Mouse (Mus musculus) embryonic facial prominence, embryonic 13.5 days (tissue): ENCODE measurements around the gene Fbxw10. TPM values are rescaled to one million over a fixed set of nuclear protein-coding genes. Genes with fewer than 3 reads are reported as not detected.

Source experiments
- ATAC-seq: fragments of 200-750 bp; cut with Nextera tagmentation; 2 replicates; pipeline ENCODE4 v1.8.0; 2017; ENCODE audit warnings: low read depth; ENCODE audit not compliant: insufficient number of reproducible peaks, insufficient read depth, low FRiP score, low TSS enrichment
- H3K27ac ChIP-seq: fragments of 300-500 bp; sonication (generic); 2 replicates; pipeline ENCODE4 v1.5.1; 2015; ENCODE audit warnings: moderate library complexity, mild to moderate bottlenecking, inconsistent platforms
- H3K27me3 ChIP-seq: fragments of 300-500 bp; sonication (generic); 2 replicates; pipeline ENCODE4 v1.6.1; 2015; ENCODE audit warnings: mild to moderate bottlenecking, inconsistent platforms
- H3K36me3 ChIP-seq: fragments of 300-500 bp; sonication (generic); 2 replicates; pipeline ENCODE4 v1.6.1; 2015; ENCODE audit warnings: mild to moderate bottlenecking, inconsistent platforms
- H3K4me1 ChIP-seq: fragments of 300-500 bp; sonication (generic); 2 replicates; pipeline ENCODE4 v1.6.1; 2015; ENCODE audit warnings: inconsistent platforms
- H3K4me2 ChIP-seq: fragments of 300-500 bp; sonication (generic); 2 replicates; pipeline ENCODE4 v1.6.1; 2015; ENCODE audit warnings: moderate library complexity, mild to moderate bottlenecking, inconsistent platforms
- H3K4me3 ChIP-seq: fragments of 300-500 bp; sonication (generic); 2 replicates; pipeline ENCODE4 v1.5.1; 2015; ENCODE audit warnings: mild to moderate bottlenecking, inconsistent platforms
- H3K9ac ChIP-seq: fragments of 300-500 bp; sonication (generic); 2 replicates; pipeline ENCODE4 v1.6.1; 2015; ENCODE audit warnings: mild to moderate bottlenecking, inconsistent platforms
- H3K9me3 ChIP-seq: fragments of 300-500 bp; sonication (generic); 2 replicates; pipeline ENCODE4 v1.6.1; 2016; ENCODE audit warnings: inconsistent platforms
- WGBS: fragments of 180-500 bp; shearing (Covaris S2); methylation state at CpG from one replicate; pipeline ENCODE4 v1.1.7; 2015; ENCODE audit warnings: mixed read lengths; 5-methylcytosine and 5-hydroxymethylcytosine counted together
- polyA plus RNA-seq: library from polyadenylated mRNA; unstranded; fragments of >200 nt; fragmentation: Nextera tagmentation; extraction: Ambion mirVana; gene quantifications from 2 replicates; pipeline ENCODE4 v1.2.1, GENCODE M21; 2015

Gene Fbxw10
- polyA plus RNA-seq, 1 experiment from 2014 or later, result 0.89 TPM

- H3K27me3 ChIP-seq, result no peaks in the 10 kb centered on the region
- peaks cover 6% of the 10 kb centered on the region; the same call in 1 of the 2 replicates for H3K4me1 ChIP-seq
- H3K9me3 ChIP-seq, result no peaks in the 10 kb centered on the region
- H3K27ac ChIP-seq, result no peak overlapping the region
- 0 out of 2 replicates have a peak, but pooled peaks cover 3% of the 10 kb centered on the region for H3K36me3 ChIP-seq
- no peak overlapping the region for H3K4me3 ChIP-seq
- no peak overlapping the region for H3K4me2 ChIP-seq
- no peak for ATAC-seq
- no peak overlapping the region for H3K9ac ChIP-seq
- whole genome bisulfite sequencing, result 89% methylated on average over 1 of the region's 1 CpGs
These were observed 30.5 kb downstream of the Fbxw10 start for GRCm38 (mm10) chr11:62877391-62877790.

- Histone ChIP-seq H3K27ac (peak overlapping the region; percentile 68), H3K4me1 (peaks cover 6% of the 10 kb centered on the region; the same call in 1 of the 2 replicates), H3K4me2 (peak overlapping the region; percentile 67), H3K36me3 (peaks cover 12% of the 10 kb centered on the region), H3K9ac (no peak overlapping the region), H3K4me3 (peak overlapping the region; percentile 85), H3K27me3 (no peaks in the 10 kb centered on the region), H3K9me3 (no peaks in the 10 kb centered on the region)
- WGBS, result 24% methylated on average over 9 of the region's 9 CpGs
- no peak; the same call in 1 of the 2 replicates for ATAC-seq
These were observed 31.9 kb downstream of the Fbxw10 start for GRCm38 (mm10) chr11:62878728-62879127.

- 2% methylated on average over 55 of the region's 55 CpGs for WGBS
- peak within 1 kb of the TSS; percentile 91 for H3K9ac ChIP-seq
- ATAC-seq, result peak; percentile 95
- peak within 1 kb of the TSS; percentile 67 for H3K4me2 ChIP-seq
- H3K9me3 ChIP-seq, result no peaks in the 10 kb centered on the region
- H3K27me3 ChIP-seq, result no peaks in the 10 kb centered on the region
- peak within 1 kb of the TSS; percentile 86 for H3K27ac ChIP-seq
- H3K36me3 ChIP-seq, result peaks cover 19% of the 10 kb centered on the region
- H3K4me3 ChIP-seq, result peak within 1 kb of the TSS; percentile 85
- peaks cover 6% of the 10 kb centered on the region; the same call in 1 of the 2 replicates for H3K4me1 ChIP-seq
These were observed 32.6 kb downstream of the Fbxw10 start, which contains the start of gene Tvp23b for GRCm38 (mm10) chr11:62879220-62880048. Tvp23b (plus strand) TSS chr11:62879455.

GRCm38 (mm10) chr11:62883407-62883806, 36.5 kb downstream of the Fbxw10 start:
- no peak overlapping the region for H3K4me2 ChIP-seq
- H3K9ac ChIP-seq, result no peak overlapping the region
- H3K36me3 ChIP-seq, result peaks cover 52% of the 10 kb centered on the region
- no peaks in the 10 kb centered on the region for H3K9me3 ChIP-seq
- no peak overlapping the region for H3K27ac ChIP-seq
- WGBS, result 92% methylated on average over 8 of the region's 8 CpGs
- no peaks in the 10 kb centered on the region for H3K27me3 ChIP-seq
- H3K4me3 ChIP-seq, result no peak overlapping the region
- no peak for ATAC-seq
- H3K4me1 ChIP-seq, result peaks cover 6% of the 10 kb centered on the region; the same call in 1 of the 2 replicates

GRCm38 (mm10) chr11:62885323-62885722, 38.5 kb downstream of the Fbxw10 start:
- 86% methylated on average over 5 of the region's 5 CpGs for WGBS

GRCm38 (mm10) chr11:62890796-62891195, 43.9 kb downstream of the Fbxw10 start:
- no peak for ATAC-seq
- Histone ChIP-seq H3K27ac (0 out of 2 replicates have a peak overlapping the region, but pooled peaks have one; percentile 34), H3K4me1 (peaks cover 5% of the 10 kb centered on the region; the same call in 1 of the 2 replicates), H3K9me3 (no peaks in the 10 kb centered on the region), H3K27me3 (no peaks in the 10 kb centered on the region), H3K9ac (no peak overlapping the region), H3K4me3 (no peak overlapping the region), H3K4me2 (no peak overlapping the region), H3K36me3 (peaks cover 66% of the 10 kb centered on the region)
- 68% methylated on average over 4 of the region's 4 CpGs for WGBS

More at GRCm38 (mm10) chr11:62885323-62885722, 38.5 kb downstream of the Fbxw10 start:
- H3K27ac ChIP-seq, result no peak overlapping the region
- no peaks in the 10 kb centered on the region for H3K27me3 ChIP-seq
- H3K36me3 ChIP-seq, result peaks cover 69% of the 10 kb centered on the region
- ATAC-seq, result no peak
- peaks cover 2% of the 10 kb centered on the region; the same call in 1 of the 2 replicates for H3K4me1 ChIP-seq
- H3K9ac ChIP-seq, result no peak overlapping the region
- no peak overlapping the region for H3K4me2 ChIP-seq
- H3K9me3 ChIP-seq, result no peaks in the 10 kb centered on the region
- H3K4me3 ChIP-seq, result no peak overlapping the region

GRCm38 (mm10) chr11:62891763-62892162, 44.9 kb downstream of the Fbxw10 start:
- Histone ChIP-seq H3K9me3 (no peaks in the 10 kb centered on the region), H3K4me1 (peaks cover 5% of the 10 kb centered on the region; the same call in 1 of the 2 replicates), H3K4me2 (no peak overlapping the region), H3K4me3 (no peak overlapping the region), H3K36me3 (peaks cover 60% of the 10 kb centered on the region), H3K27ac (no peak overlapping the region), H3K9ac (no peak overlapping the region), H3K27me3 (no peaks in the 10 kb centered on the region)
- WGBS, result 95% methylated on average over 11 of the region's 11 CpGs
- ATAC-seq, result no peak

- no peak overlapping the region for H3K9ac ChIP-seq
- ATAC-seq, result no peak
- no peak overlapping the region for H3K27ac ChIP-seq
- no peak overlapping the region for H3K4me3 ChIP-seq
- no peaks in the 10 kb centered on the region for H3K27me3 ChIP-seq
- peaks cover 4% of the 10 kb centered on the region for H3K4me1 ChIP-seq
- no peaks in the 10 kb centered on the region for H3K9me3 ChIP-seq
- no peaks in the 10 kb centered on the region; the same call in 1 of the 2 replicates for H3K36me3 ChIP-seq
- WGBS, result 32% methylated on average over 12 of the region's 12 CpGs
- H3K4me2 ChIP-seq, result no peak overlapping the region
These were observed 54.9 kb downstream of the Fbxw10 start for GRCm38 (mm10) chr11:62901699-62902323.

GRCm38 (mm10) chr11:62903871-62904495, 57.1 kb downstream of the Fbxw10 start:
- ATAC-seq, result no peak
- no peaks in the 10 kb centered on the region for H3K27me3 ChIP-seq
- WGBS, result 59% methylated on average over 6 of the region's 6 CpGs

GRCm38 (mm10) chr11:62909720-62910306, 62.9 kb downstream of the Fbxw10 start:
- Histone ChIP-seq H3K9ac (no peak overlapping the region), H3K27me3 (no peaks in the 10 kb centered on the region), H3K4me3 (no peak overlapping the region), H3K36me3 (no peaks in the 10 kb centered on the region), H3K4me2 (no peak overlapping the region), H3K27ac (no peak overlapping the region), H3K4me1 (peaks cover 3% of the 10 kb centered on the region; the same call in 1 of the 2 replicates), H3K9me3 (no peaks in the 10 kb centered on the region)
- ATAC-seq, result no peak
- whole genome bisulfite sequencing, result 77% methylated on average over 3 of the region's 3 CpGs

More at GRCm38 (mm10) chr11:62903871-62904495, 57.1 kb downstream of the Fbxw10 start:
- H3K9me3 ChIP-seq, result no peaks in the 10 kb centered on the region
- H3K36me3 ChIP-seq, result no peaks in the 10 kb centered on the region
- H3K4me1 ChIP-seq, result peaks cover 4% of the 10 kb centered on the region
- H3K4me3 ChIP-seq, result no peak overlapping the region
- H3K4me2 ChIP-seq, result no peak overlapping the region
- no peak overlapping the region for H3K27ac ChIP-seq
- no peak overlapping the region for H3K9ac ChIP-seq

- H3K9me3 ChIP-seq, result no peaks in the 10 kb centered on the region
- WGBS, result 54% methylated on average over 8 of the region's 8 CpGs
- H3K4me3 ChIP-seq, result no peak overlapping the region
- H3K9ac ChIP-seq, result no peak overlapping the region
- no peaks in the 10 kb centered on the region for H3K27me3 ChIP-seq
- peaks cover 3% of the 10 kb centered on the region; the same call in 1 of the 2 replicates for H3K4me1 ChIP-seq
- no peak for ATAC-seq
- no peaks in the 10 kb centered on the region for H3K36me3 ChIP-seq
- H3K27ac ChIP-seq, result peak overlapping the region; percentile 57
- H3K4me2 ChIP-seq, result no peak overlapping the region
These were observed 64.5 kb downstream of the Fbxw10 start for GRCm38 (mm10) chr11:62911362-62911761.
